Mouse (Mus musculus) erythroblast, embryonic 14.5 days (primary cell): ENCODE data around the gene Nup50.

Source experiments
- GATA1 ChIP-seq: IDR thresholded peaks from 2 replicates; pipeline ENCODE4 v1.6.1; 2012; ENCODE audit warnings: low read length, inconsistent platforms, mixed read lengths
- TAL1 ChIP-seq: IDR thresholded peaks from 3 replicates; pipeline ENCODE4 v1.6.1; 2012; ENCODE audit warnings: low read length, inconsistent platforms, mixed read lengths

- TF ChIP-seq TAL1 (no peak), GATA1 (no peak)
These were observed 39.3 kb downstream of the Nup50 start for GRCm38 (mm10) chr15:84962518-84962917.
